Mouse (Mus musculus): Measurements from ENCODE around the gene Lix1. TPM values are rescaled to one million over a fixed set of nuclear protein-coding genes. Genes with fewer than 3 reads are reported as not detected.

Lix1 gene
- polyA plus RNA-seq, 1 experiment from 2014 or later = 0.96 TPM

DNA sequence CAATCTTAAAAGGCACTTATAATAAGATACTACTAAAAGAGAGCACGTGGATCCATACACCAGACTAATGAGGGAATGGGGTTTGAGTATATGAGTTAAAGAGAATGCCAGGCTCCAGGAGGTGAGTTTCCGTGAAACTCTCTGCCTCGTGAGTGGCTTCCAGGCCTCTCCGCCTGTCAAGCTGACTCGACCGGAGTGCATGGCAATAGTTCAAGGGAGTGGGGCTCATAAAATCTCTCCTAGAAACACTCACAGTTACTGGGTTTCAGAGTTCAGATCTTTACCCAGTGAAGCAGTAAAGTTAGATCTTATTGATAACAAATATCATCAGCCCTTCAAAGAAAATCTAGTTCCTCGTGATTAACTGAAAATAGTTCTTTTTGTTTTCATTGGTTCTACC lies 94.3 kb downstream of the Lix1 start:
- H3K79me2 ChIP-seq (ENCODE audit: inconsistent target) = no peaks in the 10 kb centered on the region
- WGBS (ENCODE audit: missing documents) = 86% methylated on average over 7 of the region's 7 CpGs

DNA sequence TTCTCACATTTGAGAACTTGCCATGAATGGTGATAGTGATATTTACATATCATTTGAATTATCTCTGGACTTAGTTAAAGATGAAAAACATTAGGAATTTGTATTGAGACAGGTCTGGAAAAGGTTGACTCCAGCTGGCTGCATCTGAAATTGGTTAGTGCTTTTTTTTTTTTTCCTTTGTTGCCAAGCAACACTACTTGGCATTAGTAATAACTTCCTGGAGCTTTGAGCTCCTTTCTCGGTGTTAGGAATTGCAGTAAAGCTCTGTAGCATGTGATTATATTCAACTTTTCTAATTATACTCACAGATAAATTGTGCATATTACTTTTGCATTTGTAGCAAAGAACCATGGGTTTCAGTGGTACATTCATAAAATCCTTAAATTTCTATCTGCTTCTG lies 96.4 kb downstream of the Lix1 start:
- H3K4me3 ChIP-seq (ENCODE audit: inconsistent target) = no peak overlapping the region
- H3K79me2 ChIP-seq (ENCODE audit: inconsistent target) = no peaks in the 10 kb centered on the region
- WGBS (ENCODE audit: missing documents) = no CpG with 5 or more reads among the region's 1 CpGs
- no peak overlapping the region for H3K27ac ChIP-seq
- H3K36me3 ChIP-seq (ENCODE audit: inconsistent target) = no peaks in the 10 kb centered on the region

More for the DNA sequence above, 94.3 kb downstream of the Lix1 start:
- Histone ChIP-seq H3K36me3 (ENCODE audit: inconsistent target) (no peaks in the 10 kb centered on the region), H3K4me3 (ENCODE audit: inconsistent target) (no peak overlapping the region), H3K27ac (no peak overlapping the region)

DNA sequence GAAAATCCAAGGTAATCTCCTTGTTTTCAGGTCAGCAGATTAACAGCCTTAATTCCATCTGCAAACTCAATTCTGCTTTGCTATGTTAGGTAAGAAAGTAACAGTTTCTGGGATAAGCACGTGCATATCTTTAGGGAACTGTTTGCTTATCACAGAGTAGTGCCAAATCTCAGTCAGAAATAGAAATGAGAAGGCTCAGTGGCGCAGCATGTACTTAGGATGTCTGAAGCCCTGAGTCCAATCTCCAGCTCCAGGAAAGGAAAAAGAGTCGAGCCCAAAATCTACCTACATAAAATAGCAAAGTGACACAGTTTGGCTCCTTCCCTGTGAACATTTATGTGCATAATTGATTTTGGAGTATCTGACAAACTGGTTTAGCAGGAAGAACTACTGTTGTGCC lies 96.8 kb downstream of the Lix1 start:
- no peak overlapping the region for H3K4me3 ChIP-seq (ENCODE audit: inconsistent target)
- no peak overlapping the region for H3K27ac ChIP-seq
- no peaks in the 10 kb centered on the region for H3K36me3 ChIP-seq (ENCODE audit: inconsistent target)
- H3K79me2 ChIP-seq (ENCODE audit: inconsistent target) = no peaks in the 10 kb centered on the region
- WGBS (ENCODE audit: missing documents) = 89% methylated on average over 3 of the region's 3 CpGs

DNA sequence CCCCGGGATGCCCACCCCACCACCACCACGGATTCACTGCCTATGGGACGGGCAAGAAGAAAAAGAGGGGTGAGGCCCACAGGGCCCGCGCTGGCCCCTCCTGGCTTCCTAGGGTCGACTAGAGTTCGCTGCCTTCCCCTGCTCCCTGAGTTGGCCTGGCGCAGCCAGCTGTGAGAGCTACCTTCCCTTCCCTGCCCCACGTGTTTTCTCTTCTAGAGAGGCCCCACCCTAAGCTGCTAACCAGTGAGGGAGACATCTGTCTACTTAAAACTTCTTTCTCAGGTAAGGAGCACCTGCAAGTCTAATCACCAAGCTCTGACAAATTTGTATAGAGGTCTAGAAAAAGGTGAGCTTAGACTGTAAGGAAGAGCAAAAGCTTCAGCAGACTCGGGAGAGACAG lies 104.2 kb downstream of the Lix1 start:
- Histone ChIP-seq H3K36me3 (ENCODE audit: inconsistent target) (no peaks in the 10 kb centered on the region), H3K4me3 (ENCODE audit: inconsistent target) (no peak overlapping the region), H3K27ac (no peak overlapping the region), H3K79me2 (ENCODE audit: inconsistent target) (no peaks in the 10 kb centered on the region)
- WGBS (ENCODE audit: missing documents) = 94% methylated on average over 10 of the region's 10 CpGs

Other genes with a start within 250 kb of the Lix1 start
- 9.3 to 25.6 TPM (median 18.1 TPM) in 3 replicates for gene Riok2, start 28.4 kb upstream of the Lix1 start, polyA plus RNA-seq (2018)
- gene Lnpep, start 222.4 kb downstream of the Lix1 start, polyA plus RNA-seq (2018) = 22.3 to 28.6 TPM (median 28.3 TPM) in 3 replicates